8 mouse cellular contexts compared by ENCODE assay signal in the genomic region with DNA sequence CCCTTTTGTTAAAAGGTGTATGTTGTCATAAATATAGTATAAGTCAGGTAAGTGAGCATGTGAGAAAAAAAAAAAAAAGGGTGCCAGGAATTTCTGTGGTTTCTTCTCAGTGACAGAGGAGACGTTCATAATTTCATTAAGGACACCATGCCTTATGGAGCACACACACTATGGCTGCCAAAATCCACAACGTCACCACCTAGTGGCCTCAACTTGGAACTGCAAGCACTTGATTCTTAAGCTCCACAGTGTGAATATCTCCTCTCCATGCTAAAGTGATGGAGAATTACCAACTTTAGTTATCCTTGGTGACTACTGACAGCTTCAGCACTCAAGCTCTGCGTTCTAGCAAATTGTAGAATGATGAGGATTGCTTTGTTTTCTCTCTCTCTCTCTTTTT.
DNase-seq lines count a peak whose midpoint lies in the region; ATAC-seq lines count a peak whose summit lies in the region.

No protein-coding gene starts in this region.

- peak; percentile 43 for DNase-seq in CD4-positive, CD25-positive, alpha-beta regulatory T cell, adult 2 months (ENCODE audit: low read depth, low spot score)
- DNase-seq in Muller cell, postnatal 12 days (ENCODE audit: inconsistent ontology term) = peak; percentile 62
- DNase-seq in cerebellum, postnatal 10 days = peak; percentile 73 to 79
- peak; percentile 12 for DNase-seq in gonadal fat pad, adult 2 months (ENCODE audit: low read depth)
- DNase-seq in kidney, postnatal 14 days = peak; percentile 59
- DNase-seq in lung, postnatal 10 days = peak; percentile 61
- peak; percentile 38 for DNase-seq in right cerebral cortex, postnatal 4 days

- ATAC-seq in CD4-positive, CD25-positive, alpha-beta regulatory T cell, adult 4 months = no peak

Comparison
In these comparisons a context has a peak if more than half of its experiments do, and no peak if none do; other contexts are left out.
1. DNase-seq: peak in every context shown above with its lines; median percentile 76 in cerebellum, postnatal 10 days; 62 in Muller cell, postnatal 12 days; 61 in lung, postnatal 10 days; 59 in kidney, postnatal 14 days; 43 in CD4-positive, CD25-positive, alpha-beta regulatory T cell, adult 2 months; 38 in right cerebral cortex, postnatal 4 days; 12 in gonadal fat pad, adult 2 months.